Mouse (Mus musculus) heart, embryonic 12.5 days (tissue): ENCODE measurements around the gene Cdkal1. TPM values are rescaled to one million over a fixed set of nuclear protein-coding genes. Genes with fewer than 3 reads are reported as not detected.

Experiments
- ATAC-seq: fragments of 200-750 bp; cut with Nextera tagmentation; 2 replicates; pipeline ENCODE4 v1.8.0; 2017; ENCODE audit warnings: moderate TSS enrichment, moderate library complexity; ENCODE audit not compliant: insufficient number of reproducible peaks, low FRiP score
- H3K27ac ChIP-seq: fragments of 300-500 bp; sonication (generic); 2 replicates; pipeline ENCODE4 v1.5.1; 2016; ENCODE audit warnings: mild to moderate bottlenecking, moderate library complexity; ENCODE audit not compliant: poor library complexity, severe bottlenecking
- H3K27me3 ChIP-seq: fragments of 300-500 bp; sonication (generic); replicated peaks from 2 replicates; pipeline ENCODE4 v1.6.1; 2016; ENCODE audit warnings: mild to moderate bottlenecking, moderate library complexity
- H3K36me3 ChIP-seq: fragments of 300-500 bp; sonication (generic); 2 replicates; pipeline ENCODE4 v1.6.1; 2016; ENCODE audit warnings: mild to moderate bottlenecking, moderate library complexity
- H3K4me1 ChIP-seq: fragments of 300-500 bp; sonication (generic); replicated peaks from 2 replicates; pipeline ENCODE4 v1.6.1; 2016; ENCODE audit warnings: mild to moderate bottlenecking
- H3K4me2 ChIP-seq: fragments of 300-500 bp; sonication (generic); 2 replicates; pipeline ENCODE4 v1.6.1; 2016; ENCODE audit warnings: mild to moderate bottlenecking, moderate library complexity
- H3K4me3 ChIP-seq: fragments of 300-500 bp; sonication (generic); 2 replicates; pipeline ENCODE4 v1.5.1; 2016; ENCODE audit warnings: mild to moderate bottlenecking
- H3K9ac ChIP-seq: fragments of 300-500 bp; sonication (generic); 2 replicates; pipeline ENCODE4 v1.6.1; 2016; ENCODE audit warnings: mild to moderate bottlenecking, moderate library complexity
- H3K9me3 ChIP-seq: fragments of 300-500 bp; sonication (generic); replicated peaks from 2 replicates; pipeline ENCODE4 v1.6.1; 2016; ENCODE audit warnings: mild to moderate bottlenecking, moderate library complexity
- WGBS: fragments of 180-500 bp; shearing (Covaris S2); methylation state at CpG from one replicate; pipeline ENCODE4 v1.1.7; 2016; 5-methylcytosine and 5-hydroxymethylcytosine counted together
- polyA plus RNA-seq: library from polyadenylated mRNA; unstranded; fragments of >200 nt; fragmentation: Nextera tagmentation; extraction: Ambion mirVana; gene quantifications from 2 replicates; pipeline ENCODE4 v1.2.1, GENCODE M21; 2016

Gene Cdkal1
- polyA plus RNA-seq, 1 experiment from 2014 or later, result 25.9 TPM

DNA sequence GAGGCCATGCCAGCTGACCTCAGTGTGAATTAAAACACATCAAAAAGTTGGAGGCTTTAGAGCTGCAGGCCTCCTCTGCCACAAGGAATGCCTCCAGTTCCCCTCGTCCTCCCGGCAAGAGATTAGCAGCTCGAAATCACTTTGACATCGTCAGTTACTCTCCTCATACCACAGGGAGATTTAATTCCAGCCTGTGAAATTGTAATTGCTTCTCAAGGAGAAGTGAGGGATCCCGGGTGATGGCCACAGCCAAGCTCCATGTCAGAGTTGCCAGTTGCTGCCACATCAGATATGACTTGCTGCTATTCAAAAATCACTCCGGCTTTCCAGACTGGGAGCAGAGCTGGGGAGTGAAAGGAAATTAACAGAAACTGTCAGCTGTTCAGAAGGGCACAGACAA is 548.1 kb downstream of the Cdkal1 start:
- no peak for ATAC-seq
- WGBS, result 13% methylated on average over 6 of the region's 6 CpGs
- H3K4me3 ChIP-seq, result no peak overlapping the region
- no peaks in the 10 kb centered on the region for H3K27me3 ChIP-seq
- peaks cover 6% of the 10 kb centered on the region; the same call in 1 of the 2 replicates for H3K4me1 ChIP-seq
- no peaks in the 10 kb centered on the region for H3K36me3 ChIP-seq
- H3K9ac ChIP-seq, result no peak overlapping the region
- no peak overlapping the region for H3K27ac ChIP-seq
- no peaks in the 10 kb centered on the region for H3K9me3 ChIP-seq
- no peak overlapping the region; the same call in 1 of the 2 replicates for H3K4me2 ChIP-seq

GRCm38 (mm10) chr13:29292608-29293240 is 562.8 kb downstream of the Cdkal1 start:
- H3K4me1 ChIP-seq, result 0 out of 2 replicates have a peak, but pooled peaks cover 2% of the 10 kb centered on the region
- no peak for ATAC-seq
- H3K27me3 ChIP-seq, result no peaks in the 10 kb centered on the region

GRCm38 (mm10) chr13:29290569-29290968 is 564.9 kb downstream of the Cdkal1 start:
- no peak overlapping the region for H3K4me3 ChIP-seq
- no peaks in the 10 kb centered on the region for H3K9me3 ChIP-seq
- H3K4me1 ChIP-seq, result no peaks in the 10 kb centered on the region
- no peak overlapping the region for H3K4me2 ChIP-seq
- no peaks in the 10 kb centered on the region for H3K27me3 ChIP-seq
- 57% methylated on average over 4 of the region's 4 CpGs for WGBS
- H3K9ac ChIP-seq, result no peak overlapping the region
- H3K27ac ChIP-seq, result no peak overlapping the region
- no peak for ATAC-seq
- H3K36me3 ChIP-seq, result no peaks in the 10 kb centered on the region

More at GRCm38 (mm10) chr13:29292608-29293240, 562.8 kb downstream of the Cdkal1 start:
- Histone ChIP-seq H3K9ac (no peak overlapping the region), H3K9me3 (no peaks in the 10 kb centered on the region), H3K27ac (no peak overlapping the region), H3K4me2 (no peak overlapping the region), H3K4me3 (no peak overlapping the region), H3K36me3 (no peaks in the 10 kb centered on the region)
- 83% methylated on average over 9 of the region's 9 CpGs for WGBS

GRCm38 (mm10) chr13:29285058-29285457 is 570.4 kb downstream of the Cdkal1 start:
- no peaks in the 10 kb centered on the region for H3K27me3 ChIP-seq
- no peak overlapping the region for H3K27ac ChIP-seq
- no peak overlapping the region for H3K4me3 ChIP-seq
- no peak for ATAC-seq
- H3K36me3 ChIP-seq, result no peaks in the 10 kb centered on the region
- no peak overlapping the region for H3K4me2 ChIP-seq
- peaks cover 15% of the 10 kb centered on the region for H3K4me1 ChIP-seq
- H3K9me3 ChIP-seq, result no peaks in the 10 kb centered on the region
- 49% methylated on average over 3 of the region's 3 CpGs for WGBS
- H3K9ac ChIP-seq, result no peak overlapping the region

DNA sequence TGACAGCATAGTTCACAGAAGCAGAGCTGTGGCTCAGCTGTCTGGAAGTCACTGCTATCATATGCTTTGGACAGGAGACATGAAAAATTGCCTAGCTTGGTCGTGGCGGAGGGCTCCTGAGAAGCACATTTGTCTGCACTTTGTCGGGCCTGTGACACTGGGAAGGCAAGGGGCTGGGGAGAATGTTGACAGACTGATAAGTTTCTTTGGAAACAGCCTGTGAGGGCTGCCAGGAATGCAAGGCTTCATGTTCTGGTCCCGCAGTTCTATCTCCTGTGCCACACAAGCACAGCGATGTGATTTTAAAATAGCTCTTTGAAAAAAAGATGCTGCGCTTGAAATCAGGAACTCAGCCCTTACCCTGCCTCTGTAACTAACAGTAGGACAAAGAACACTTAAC is 573.9 kb downstream of the Cdkal1 start:
- peak; percentile 80 for ATAC-seq
- H3K27ac ChIP-seq, result peak overlapping the region; percentile 85
- WGBS, result 5% methylated on average over 6 of the region's 6 CpGs

DNA sequence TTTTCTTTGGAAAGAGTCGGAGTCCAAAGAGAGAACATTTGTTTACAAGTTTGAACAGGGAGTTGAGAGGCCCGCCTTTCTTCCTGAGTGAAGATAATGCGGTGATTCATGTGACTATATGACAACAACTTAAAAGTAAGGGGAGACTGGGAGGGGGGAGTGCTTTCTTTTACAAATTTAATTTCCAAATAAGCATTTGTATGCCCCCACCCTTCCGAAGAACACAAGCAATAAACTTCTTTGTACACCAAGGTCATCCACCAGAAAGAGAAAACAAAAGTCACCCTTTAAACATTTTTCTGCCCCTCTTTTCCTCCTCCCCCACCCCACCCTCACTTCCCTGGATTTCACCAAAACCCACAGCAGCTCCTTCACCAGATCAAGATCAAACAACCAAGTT is 577.3 kb downstream of the Cdkal1 start:
- peaks cover 41% of the 10 kb centered on the region for H3K4me1 ChIP-seq

More for the DNA sequence above, 573.9 kb downstream of the Cdkal1 start:
- Histone ChIP-seq H3K9ac (no peak overlapping the region), H3K4me3 (no peak overlapping the region), H3K9me3 (no peaks in the 10 kb centered on the region), H3K4me1 (peaks cover 31% of the 10 kb centered on the region), H3K36me3 (no peaks in the 10 kb centered on the region), H3K4me2 (0 out of 2 replicates have a peak overlapping the region, but pooled peaks have one; percentile 2), H3K27me3 (no peaks in the 10 kb centered on the region)

GRCm38 (mm10) chr13:29274296-29274695 is 581.2 kb downstream of the Cdkal1 start:
- Histone ChIP-seq H3K27ac (no peak overlapping the region), H3K9ac (no peak overlapping the region), H3K36me3 (no peaks in the 10 kb centered on the region), H3K9me3 (no peaks in the 10 kb centered on the region), H3K4me2 (no peak overlapping the region), H3K4me3 (no peak overlapping the region), H3K4me1 (peaks cover 21% of the 10 kb centered on the region), H3K27me3 (no peaks in the 10 kb centered on the region)
- ATAC-seq, result no peak
- 79% methylated on average over 11 of the region's 11 CpGs for WGBS

More for the DNA sequence above, 577.3 kb downstream of the Cdkal1 start:
- WGBS, result 57% methylated on average over 4 of the region's 4 CpGs
- Histone ChIP-seq H3K36me3 (no peaks in the 10 kb centered on the region), H3K27ac (no peak overlapping the region), H3K9ac (no peak overlapping the region), H3K4me3 (no peak overlapping the region), H3K4me2 (no peak overlapping the region), H3K9me3 (no peaks in the 10 kb centered on the region), H3K27me3 (no peaks in the 10 kb centered on the region)
- no peak for ATAC-seq

- no peaks in the 10 kb centered on the region for H3K27me3 ChIP-seq
- 27% methylated on average over 4 of the region's 4 CpGs for WGBS
- no peaks in the 10 kb centered on the region for H3K9me3 ChIP-seq
- H3K4me3 ChIP-seq, result no peak overlapping the region
- H3K4me2 ChIP-seq, result no peak overlapping the region
- H3K36me3 ChIP-seq, result no peaks in the 10 kb centered on the region
- H3K27ac ChIP-seq, result no peak overlapping the region
- H3K4me1 ChIP-seq, result peaks cover 18% of the 10 kb centered on the region
- ATAC-seq, result no peak
- no peak overlapping the region for H3K9ac ChIP-seq
Observed at GRCm38 (mm10) chr13:29273693-29274221, 581.7 kb downstream of the Cdkal1 start.

GRCm38 (mm10) chr13:29271451-29271850 is 584.0 kb downstream of the Cdkal1 start:
- Histone ChIP-seq H3K36me3 (no peaks in the 10 kb centered on the region), H3K4me2 (no peak overlapping the region), H3K27ac (no peak overlapping the region), H3K4me1 (peaks cover 10% of the 10 kb centered on the region), H3K4me3 (no peak overlapping the region), H3K9me3 (no peaks in the 10 kb centered on the region), H3K9ac (no peak overlapping the region), H3K27me3 (no peaks in the 10 kb centered on the region)
- ATAC-seq, result no peak

DNA sequence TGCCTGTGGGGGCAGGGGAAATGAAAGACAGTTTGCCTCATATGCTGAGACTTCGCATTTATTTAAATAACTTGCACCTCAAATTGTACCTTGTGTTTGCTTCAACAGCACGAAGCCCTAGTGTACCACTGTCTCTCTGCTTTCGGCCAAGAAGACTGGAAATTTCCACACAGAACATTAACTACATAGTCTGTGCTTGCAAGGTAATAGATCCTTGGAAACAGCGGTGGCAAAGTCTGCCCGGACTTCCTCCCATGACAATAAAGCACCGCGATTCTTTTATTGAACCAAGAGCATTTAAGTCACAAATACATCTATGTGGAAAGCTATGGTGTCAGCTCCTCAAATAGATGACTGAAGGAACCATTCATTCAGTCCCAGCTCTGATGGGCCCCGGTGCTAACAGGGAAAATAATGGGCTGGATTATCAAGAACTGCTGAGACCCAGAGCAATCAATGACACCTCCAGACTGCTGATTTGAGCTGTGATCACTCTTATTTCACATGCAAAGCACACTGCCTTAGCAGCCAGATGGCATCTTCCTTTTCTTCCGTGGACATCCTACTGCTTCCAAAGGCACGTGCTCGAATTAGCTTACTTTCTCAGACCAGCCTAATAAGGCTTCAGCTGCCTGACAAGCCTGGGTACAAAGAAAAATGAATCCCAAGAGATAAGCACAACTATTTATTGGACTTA is 591.3 kb downstream of the Cdkal1 start:
- no peaks in the 10 kb centered on the region for H3K36me3 ChIP-seq
- H3K4me3 ChIP-seq, result no peak overlapping the region
- no peak overlapping the region for H3K27ac ChIP-seq
- no peaks in the 10 kb centered on the region for H3K9me3 ChIP-seq
- H3K4me2 ChIP-seq, result no peak overlapping the region
- no peak for ATAC-seq
- no peaks in the 10 kb centered on the region; the same call in 1 of the 2 replicates for H3K4me1 ChIP-seq
- 74% methylated on average over 11 of the region's 11 CpGs for WGBS
- H3K27me3 ChIP-seq, result no peaks in the 10 kb centered on the region
- H3K9ac ChIP-seq, result no peak overlapping the region

GRCm38 (mm10) chr13:29262164-29262563 is 593.3 kb downstream of the Cdkal1 start:
- H3K9me3 ChIP-seq, result no peaks in the 10 kb centered on the region
- H3K27ac ChIP-seq, result no peak overlapping the region
- no peaks in the 10 kb centered on the region; the same call in 1 of the 2 replicates for H3K4me1 ChIP-seq
- H3K36me3 ChIP-seq, result no peaks in the 10 kb centered on the region
- peak; percentile 39; the same call in 1 of the 2 replicates for ATAC-seq
- H3K9ac ChIP-seq, result no peak overlapping the region
- 76% methylated on average over 4 of the region's 4 CpGs for WGBS
- no peaks in the 10 kb centered on the region for H3K27me3 ChIP-seq
- no peak overlapping the region for H3K4me2 ChIP-seq
- H3K4me3 ChIP-seq, result no peak overlapping the region
